Mouse (Mus musculus) gastrocnemius, postnatal 10 days (tissue): ENCODE results near the gene Mblac2. TPM values are rescaled to one million over a fixed set of nuclear protein-coding genes. Genes with fewer than 3 reads are reported as not detected.

ENCODE experiments used
- total RNA-seq, 2 experiments: library from RNA; stranded (reverse); gene quantifications; 2 replicates each; pipeline ENCODE4 v1.2.3; 2021

Mblac2 gene
- total RNA-seq, 2 experiments from 2014 or later = 1.7 to 1.8 TPM

Other genes starting within 250 kb of the Mblac2 start
- gene Adgrv1, start 78.2 kb upstream of the Mblac2 start, total RNA-seq = under 1 TPM; 0.20 to 0.26 TPM
- gene Lysmd3, start 53.7 kb upstream of the Mblac2 start, total RNA-seq = 10 to 100 TPM in 1 of 2 experiments, 1 to 10 TPM in 1; 8.4 to 11.0 TPM
- gene Polr3g, start 328 bp upstream of the Mblac2 start, total RNA-seq = 1 to 10 TPM; 1.0 to 1.1 TPM
- gene Cetn3, start 71.7 kb downstream of the Mblac2 start, total RNA-seq = 10 to 100 TPM; 72.6 to 81.0 TPM